Mouse (Mus musculus) hematopoietic stem cell, adult 5-6 weeks (primary cell): ENCODE results near the gene Kcnip3. TPM values are rescaled to one million over a fixed set of nuclear protein-coding genes. Genes with fewer than 3 reads are reported as not detected.

Experiments
- ATAC-seq, 2 experiments: fragments of 125-278 bp in 1 of 2; replicated peaks in 1 of 2; 2 replicates each; pipeline ENCODE4 v1.8.0; 2016 to 2017; ENCODE audit warnings: inconsistent platforms in 2 of 2, mild to moderate bottlenecking in 2 of 2, moderate number of reproducible peaks in 2 of 2, low read depth in 1 of 2, moderate TSS enrichment in 1 of 2; ENCODE audit not compliant: low FRiP score in 2 of 2, poor library complexity in 2 of 2, severe bottlenecking in 2 of 2, insufficient read depth in 1 of 2, low TSS enrichment in 1 of 2
- total RNA-seq: library from RNA; stranded (forward); fragments of 172-1452, 232-1000 nt; gene quantifications from 2 replicates; pipeline ENCODE4 v1.2.3, GENCODE M21; 2017

Kcnip3 gene
- 4.0 and 4.5 TPM in 2 replicates for total RNA-seq

DNA sequence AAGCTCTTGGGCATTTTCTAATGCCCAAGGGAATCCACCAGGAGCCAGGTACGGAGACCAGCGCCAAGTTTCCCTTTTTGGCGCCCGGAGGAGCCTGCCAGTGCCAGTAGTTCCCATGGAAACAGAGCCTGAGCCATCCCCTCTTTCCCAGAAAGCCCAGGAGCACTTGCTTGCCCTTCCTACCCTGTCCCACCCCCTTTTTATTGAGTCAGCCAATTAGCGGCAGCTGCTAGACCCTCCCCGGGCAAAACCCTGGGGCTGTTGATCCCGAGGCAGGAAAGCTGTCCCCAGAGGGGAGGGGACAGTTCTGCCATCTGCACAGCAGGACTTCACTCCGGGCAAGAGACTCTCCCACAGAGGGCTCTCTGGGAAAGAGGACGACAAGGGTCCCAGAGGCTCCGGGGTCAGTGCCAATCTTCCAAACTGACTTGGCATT is at the start of gene Kcnip3:
Gene Kcnip3, minus strand, starts transcription at position 89 of the 436 bp plus-strand sequence.
- ATAC-seq = no peak

DNA sequence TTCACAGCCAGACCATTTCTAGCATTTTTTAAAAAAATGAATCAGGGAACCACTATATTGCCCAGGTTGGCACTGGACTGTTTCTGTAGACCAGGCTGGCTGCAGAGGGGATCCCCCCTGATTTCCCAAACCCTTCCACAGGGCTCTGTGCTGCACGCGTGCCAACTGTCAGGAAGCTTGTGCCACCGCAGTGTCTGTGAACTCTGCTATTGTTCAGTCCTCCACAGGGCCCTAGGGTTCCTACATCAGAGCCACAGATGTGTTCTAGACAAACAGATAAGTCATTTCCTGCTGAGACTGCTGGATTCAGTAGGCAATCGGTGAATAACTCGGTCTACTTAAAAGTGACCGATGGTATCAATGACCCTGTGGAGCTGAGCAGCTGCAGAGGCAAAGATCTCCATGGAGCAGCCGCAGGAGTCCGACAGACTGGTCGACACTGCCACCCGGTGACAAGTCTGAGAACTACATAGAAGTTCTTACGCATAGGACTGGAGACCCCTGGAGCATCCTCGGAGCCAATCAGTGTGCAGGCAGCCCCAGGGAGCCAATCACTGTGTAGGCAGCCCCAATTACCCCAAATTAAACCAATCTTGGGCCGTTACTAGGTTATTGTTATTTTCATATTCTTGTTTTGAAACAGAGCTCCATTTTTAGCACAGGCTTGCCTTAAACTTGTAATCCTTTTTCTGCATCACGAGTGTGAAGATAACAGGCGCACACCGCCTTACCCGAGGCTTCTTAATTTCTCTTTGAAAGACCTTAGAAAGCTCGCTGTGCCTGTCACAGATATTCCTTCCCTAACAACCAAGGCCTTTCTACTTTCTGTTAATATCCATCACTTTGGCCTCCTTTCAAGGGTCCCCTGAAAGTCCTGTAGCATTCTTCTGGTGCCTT is 37.4 kb upstream of the Kcnip3 start:
- peak; percentile 99 for ATAC-seq

DNA sequence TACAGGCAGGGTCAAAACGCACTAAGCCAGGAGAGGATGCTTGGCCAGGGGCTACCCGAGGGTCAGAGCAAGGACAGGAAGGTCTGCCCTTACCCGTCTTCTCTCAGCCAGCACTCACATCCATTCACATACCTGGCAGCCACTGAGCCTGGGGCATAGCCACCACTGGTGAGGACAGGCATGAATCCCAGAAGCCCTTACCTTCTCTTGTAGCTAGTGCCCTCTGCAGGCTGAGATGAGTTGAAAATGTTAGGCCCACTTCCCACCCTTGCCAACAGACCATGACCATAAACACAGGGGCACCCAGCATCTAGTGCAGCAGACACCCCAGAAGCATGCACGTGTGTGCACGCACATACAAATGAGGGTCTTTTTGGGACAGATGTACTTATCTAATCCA is 29.2 kb upstream of the Kcnip3 start:
- peak; percentile 71 to 75 for ATAC-seq

DNA sequence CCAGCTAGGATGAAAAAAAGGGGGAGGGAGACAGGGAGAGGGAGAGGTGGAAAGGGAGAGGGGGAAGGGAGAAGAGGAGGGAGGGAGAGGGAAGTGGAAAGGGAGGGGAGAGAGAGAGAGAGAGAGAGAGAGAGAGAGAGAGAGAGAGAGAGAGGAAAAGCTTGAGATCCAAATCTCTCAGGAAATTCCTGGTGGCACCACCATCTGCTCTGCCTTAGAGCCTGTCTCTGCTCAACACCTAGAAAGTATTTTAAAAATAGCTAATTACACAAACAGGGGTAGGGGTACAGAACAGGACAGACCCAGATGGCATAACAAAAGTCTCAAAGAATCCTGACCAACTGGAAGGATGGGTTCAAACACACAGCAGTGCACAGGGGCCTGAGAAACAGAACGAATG is 28.6 kb upstream of the Kcnip3 start:
- ATAC-seq = no peak

DNA sequence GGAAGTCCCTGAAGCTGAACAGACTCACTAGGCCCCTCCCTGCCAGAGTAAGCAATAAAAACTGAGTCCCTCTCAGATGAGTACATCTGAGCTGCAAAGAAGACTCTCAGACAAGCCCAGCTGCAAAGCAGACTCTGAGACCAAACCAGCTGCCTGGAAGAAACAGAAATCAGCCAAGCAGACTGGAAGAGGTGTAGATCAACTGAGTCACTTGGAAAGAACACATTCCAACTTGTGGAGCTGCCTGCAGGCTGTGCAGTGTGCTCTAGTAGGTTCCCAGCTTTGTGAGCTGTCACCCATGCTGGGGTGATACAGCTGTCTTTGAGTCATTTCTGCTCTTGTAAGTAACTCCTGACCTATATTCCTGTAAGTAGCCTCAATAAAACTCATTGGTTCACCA is 27.8 kb upstream of the Kcnip3 start:
- ATAC-seq = no peak

DNA sequence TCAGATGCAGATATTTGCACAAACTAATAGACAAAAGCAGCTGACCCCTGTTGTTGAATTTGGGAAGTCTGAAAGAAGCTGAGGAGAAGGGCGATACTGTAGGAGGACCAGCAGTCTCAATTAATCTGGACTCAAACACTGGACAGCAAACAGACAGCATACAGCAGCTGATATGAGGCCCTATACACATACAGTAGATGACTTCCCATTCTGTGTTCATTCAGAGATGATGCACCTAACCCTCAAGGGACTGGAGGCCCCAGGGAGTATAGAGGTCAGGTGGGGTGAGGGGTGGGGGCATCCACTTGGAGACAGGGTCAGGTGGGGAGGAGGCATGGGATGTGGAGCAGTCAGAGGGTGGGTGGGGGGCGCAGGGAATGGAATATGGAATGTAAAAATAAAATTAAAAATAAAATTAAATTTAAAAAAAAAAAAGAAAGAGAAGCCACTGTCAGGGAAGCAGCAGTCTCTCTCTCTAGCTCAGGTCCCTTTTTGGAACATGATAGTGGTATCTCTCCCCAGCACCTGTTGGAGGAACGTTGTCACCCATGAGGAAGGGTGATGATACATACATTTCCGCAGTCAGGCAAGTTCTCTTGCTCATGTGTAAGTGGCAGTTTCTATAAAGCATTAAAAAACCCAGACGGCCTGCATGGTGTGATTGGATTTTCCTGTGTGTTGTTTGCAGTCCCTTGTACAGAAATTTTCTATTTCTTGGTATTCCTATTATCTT is 26.6 kb upstream of the Kcnip3 start:
- no peak for ATAC-seq

DNA sequence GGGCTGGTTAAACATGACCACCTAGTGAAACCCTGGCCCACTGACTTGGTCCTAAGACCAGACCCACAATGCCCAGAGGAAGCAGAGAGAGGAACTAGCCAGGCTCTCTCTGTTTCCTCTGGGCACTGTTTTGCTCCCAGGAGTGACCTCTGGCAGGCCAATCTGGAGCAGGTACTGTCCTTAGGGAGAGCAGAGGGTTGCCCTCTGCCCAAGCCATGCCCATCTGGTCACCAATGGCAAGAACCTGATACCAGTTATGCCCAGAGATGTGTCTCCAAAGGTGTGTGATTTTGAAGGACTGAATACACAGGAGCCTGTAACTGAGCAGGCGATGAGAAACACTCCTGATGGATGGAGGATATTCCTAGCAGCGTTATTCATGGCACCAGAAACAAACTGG is 19.8 kb upstream of the Kcnip3 start:
- ATAC-seq = no peak

DNA sequence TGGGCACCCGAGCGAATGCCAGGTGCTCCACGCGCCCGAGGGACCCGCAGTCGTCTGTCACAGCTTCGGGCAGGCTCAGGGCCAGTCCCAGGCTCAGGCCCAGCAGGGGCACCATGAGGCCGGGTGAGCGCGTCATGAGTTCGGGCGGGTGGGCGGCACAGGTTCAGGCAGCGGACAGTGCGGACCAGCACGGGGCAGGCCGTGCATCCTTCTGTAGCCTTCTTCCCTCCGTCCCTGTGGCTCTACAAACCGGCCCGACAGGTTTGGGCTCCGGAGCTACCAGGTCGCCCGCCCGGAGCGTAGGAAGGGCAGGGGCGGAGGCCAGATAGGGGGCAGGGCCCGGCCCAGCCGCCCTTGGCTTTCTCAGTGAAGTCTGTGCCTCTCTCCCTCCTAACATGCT is 19.3 kb upstream of the Kcnip3 start, which contains the start of gene Prom2:
Gene Prom2, minus strand, starts transcription at position 283 of the 400 bp plus-strand sequence.
- no peak for ATAC-seq

DNA sequence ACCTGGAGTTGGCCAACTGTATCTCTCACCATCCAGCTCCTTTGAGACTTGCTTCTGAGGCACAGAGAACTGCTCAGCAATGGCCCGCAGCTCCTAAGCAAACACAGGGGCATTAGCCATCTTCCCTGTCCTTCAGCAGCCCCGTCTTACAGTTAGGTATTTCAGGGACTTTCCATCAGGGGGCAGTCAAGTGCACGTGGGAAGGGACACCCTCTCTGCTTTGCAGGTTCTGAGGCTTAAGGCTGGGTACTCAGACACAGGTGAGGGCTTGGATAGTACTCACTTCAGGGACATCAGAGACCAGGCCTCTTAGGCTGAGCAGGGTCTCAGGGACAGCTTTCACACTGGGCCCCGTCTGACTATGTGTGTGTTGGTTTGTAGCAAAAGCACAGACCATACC is 17.6 kb upstream of the Kcnip3 start:
- no peak for ATAC-seq

DNA sequence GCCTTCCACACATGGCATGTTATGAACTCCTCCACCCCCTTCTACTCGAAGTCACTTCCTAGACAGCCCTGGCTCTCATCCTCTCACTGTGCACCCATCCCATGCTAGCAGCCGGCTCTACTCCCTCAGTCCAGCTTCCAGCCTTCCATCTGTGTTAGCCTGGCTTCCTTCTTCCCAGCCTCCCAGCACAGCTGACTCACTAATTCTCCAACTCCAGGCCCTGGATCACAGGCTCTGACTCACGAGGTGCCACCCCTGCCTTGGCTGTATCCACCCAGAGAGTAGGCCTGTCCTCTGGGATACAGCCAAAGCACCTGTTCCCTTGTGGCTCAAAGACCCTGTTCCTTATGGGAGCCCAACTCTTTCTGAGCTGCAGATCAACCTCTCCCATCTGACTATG is 15.7 kb upstream of the Kcnip3 start:
- no peak for ATAC-seq

DNA sequence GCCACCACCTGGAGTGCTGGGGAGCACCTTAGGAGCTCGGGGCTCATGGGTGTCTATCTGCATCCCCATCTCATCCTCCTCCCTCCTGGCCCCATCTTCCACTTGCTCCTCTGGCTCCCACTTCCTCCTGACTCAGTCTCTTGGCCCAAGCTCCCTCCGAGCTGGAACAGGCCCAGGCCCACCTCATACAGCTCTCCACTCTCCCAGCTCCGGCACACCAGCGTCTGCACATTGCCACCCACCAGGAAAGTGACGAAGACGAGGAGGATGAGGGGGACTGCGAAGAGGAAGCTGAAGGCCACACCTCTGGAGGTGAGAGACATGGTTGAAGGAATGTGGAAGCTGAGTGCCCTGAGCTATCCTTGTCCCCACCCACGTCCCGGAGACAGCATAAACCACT is 13.5 kb upstream of the Kcnip3 start:
- ATAC-seq = no peak

DNA sequence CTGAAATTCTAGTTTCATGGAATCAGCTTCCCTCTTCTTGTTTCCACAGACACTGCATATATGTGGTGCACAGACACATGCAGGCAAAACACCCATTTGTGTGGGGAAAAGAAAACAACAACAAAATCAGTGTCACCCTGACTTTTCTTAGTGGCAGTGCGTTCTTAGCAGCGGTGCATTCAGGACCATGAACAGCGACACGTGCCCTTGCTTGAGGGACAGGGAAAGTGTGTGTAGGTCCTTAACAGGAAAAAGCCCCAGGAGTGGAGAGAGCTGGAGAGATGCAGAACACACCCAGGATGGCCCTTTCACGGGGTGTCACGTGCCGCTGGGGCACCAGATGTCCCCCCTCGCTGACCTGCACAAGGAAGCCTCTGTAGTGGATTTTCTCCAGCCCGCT is 10.5 kb upstream of the Kcnip3 start:
- peak in 1 of 2 experiments; percentile 51; a peak in 1 of 4 replicates for ATAC-seq

DNA sequence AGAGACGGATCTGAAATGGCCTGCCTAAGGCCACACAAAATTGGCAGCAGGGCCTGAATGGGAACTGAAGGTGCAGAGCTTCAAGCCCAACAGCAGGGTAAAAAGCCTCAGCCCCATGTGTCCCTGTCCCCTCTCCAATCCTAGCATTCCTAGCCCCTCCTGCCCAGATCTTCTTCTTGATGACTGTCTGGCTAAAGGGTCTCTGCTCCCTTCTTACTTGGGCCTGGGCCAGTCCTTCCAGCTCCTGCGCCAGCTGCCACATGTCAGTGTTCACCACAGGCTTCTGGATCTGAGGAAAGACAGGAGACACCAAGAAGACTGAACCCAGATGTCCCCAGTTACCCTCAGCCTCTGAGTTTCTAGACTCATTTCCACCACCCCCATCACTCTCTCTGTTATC is 9.7 kb upstream of the Kcnip3 start:
- ATAC-seq = no peak

DNA sequence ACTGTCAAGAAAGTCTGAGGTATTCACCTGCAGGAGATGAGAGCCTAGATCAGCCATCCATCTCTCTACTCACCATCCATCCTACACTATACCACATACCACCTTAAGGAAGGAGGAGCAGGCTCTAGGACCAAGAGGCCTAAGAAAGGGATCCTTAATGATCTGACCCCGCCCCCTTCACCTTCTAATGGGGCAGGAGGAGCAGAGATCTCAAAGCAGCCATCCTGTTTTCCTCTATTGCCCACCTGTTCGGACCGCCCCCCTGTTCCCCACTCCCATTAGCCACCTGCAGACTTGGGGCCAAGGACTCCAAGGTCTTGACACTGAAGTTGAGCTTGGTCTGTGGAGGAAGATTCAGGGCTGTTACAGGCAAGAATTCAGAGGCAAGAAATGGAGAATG is 8.5 kb upstream of the Kcnip3 start:
- ATAC-seq = no peak

DNA sequence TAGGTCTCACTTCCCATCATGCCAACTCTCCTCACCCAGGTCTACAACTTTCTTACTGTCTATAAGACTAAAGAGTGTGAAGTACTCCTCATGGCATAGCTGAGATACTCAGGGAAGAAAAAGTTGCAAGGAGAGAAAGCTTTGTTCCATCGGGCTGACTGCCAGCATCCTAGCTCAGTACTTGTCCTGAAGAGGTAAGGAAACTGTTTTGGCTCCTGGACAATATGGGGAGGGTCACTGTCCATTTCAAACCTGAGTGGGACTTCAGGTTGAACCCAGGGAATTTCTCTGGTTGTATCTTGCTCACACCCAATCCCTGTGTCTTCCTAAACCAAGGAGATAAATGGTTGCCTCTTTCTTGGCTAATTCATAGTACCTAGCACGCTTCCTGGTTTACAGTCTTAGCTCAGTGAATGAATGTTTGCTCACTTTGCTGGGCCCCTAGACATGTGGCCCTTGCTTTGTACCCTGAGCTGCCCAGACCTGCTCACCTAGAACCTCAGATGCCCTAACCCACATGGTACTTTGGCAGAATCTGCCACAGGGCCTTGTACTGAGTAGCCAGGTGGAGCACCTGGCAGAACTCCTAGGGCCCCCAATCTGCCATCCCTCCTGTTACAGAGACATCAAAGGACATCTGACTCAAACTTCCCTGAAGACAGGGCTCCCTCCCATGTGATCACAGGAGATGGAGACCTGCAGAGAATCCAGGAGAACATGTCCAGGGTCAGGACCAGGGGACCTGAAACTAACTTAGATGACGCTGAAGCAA is 3.3 kb upstream of the Kcnip3 start:
- ATAC-seq = no peak

DNA sequence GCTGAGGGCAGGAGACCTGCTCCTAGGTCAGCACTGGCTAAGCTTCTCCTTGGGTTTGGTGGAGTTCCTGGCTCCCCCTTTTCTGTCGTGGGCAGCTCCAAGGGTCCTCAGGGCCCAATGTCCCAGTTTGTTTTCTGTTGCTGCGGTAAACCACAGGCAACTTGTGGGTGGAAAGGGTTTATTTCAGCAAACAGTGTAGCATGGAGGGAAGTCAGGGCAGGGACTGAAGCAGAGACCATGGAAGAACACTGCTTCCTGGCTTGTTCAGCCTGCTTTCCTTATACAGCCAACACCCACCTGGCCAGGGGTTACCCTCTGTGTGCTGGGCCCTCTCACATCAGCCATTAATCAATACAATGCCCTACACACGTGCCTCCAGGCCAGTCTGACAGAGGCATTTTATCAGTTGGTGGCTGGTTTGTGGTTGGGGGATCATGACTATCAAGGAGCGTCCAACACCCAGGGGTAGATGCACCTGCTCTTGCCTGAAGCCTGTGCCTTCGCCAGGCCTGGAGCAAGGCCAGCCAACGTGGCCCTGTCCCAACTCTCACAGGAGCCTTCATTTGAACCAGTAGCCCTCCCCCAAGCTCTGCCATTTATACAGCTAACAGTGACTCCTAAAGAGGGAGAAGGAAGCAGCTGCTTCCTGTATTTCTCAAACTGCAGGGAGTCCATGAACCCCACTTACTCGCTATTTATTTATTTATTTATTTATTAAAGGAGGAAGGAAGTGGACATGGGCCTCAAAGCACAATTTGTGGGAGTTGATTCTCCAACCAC is 2.2 kb upstream of the Kcnip3 start:
- ATAC-seq = peak; percentile 60 to 76
